ENCODE assay signal across 8 mouse cellular contexts in genomic region chr16:74055061-74055751, GRCm38 (mm10).
A peak's percentile ranks its signal among the peaks of the same experiment; 100 is the strongest.
DNase-seq lines count a peak whose midpoint lies in the region; ATAC-seq and TF ChIP-seq lines count a peak whose summit lies in the region.

No protein-coding gene starts in this region.

- no peak overlapping the region for H3K4me2 ChIP-seq in forebrain, embryonic 13.5 days
- 0 out of 2 replicates have a peak overlapping the region, but pooled peaks have one; percentile 5 for H3K4me2 ChIP-seq in limb, embryonic 14.5 days (replicated peaks; ENCODE audit: low read depth, low read length, severe bottlenecking)
- no peak overlapping the region for H3K4me2 ChIP-seq in stomach, embryonic 14.5 days (replicated peaks; ENCODE audit: low read depth, low read length)

- peak; percentile 90 for ATAC-seq in forebrain, embryonic 13.5 days
- ATAC-seq in limb, embryonic 14.5 days (ENCODE audit: low FRiP score, low read depth), result peak; percentile 87
- peak; percentile 28; the same call in 1 of the 2 replicates for ATAC-seq in stomach, embryonic 14.5 days (ENCODE audit: insufficient number of reproducible peaks, insufficient read depth, low FRiP score, low read depth)

- peak overlapping the region; percentile 63 for H3K27ac ChIP-seq in forebrain, embryonic 13.5 days
- H3K27ac ChIP-seq in forebrain, embryonic 10.5 days, result no peak overlapping the region
- H3K27ac ChIP-seq in limb, embryonic 14.5 days (replicated peaks; ENCODE audit: low read depth, low read length), result no peak overlapping the region
- no peak overlapping the region for H3K27ac ChIP-seq in stomach, embryonic 14.5 days (ENCODE audit: low read length)

- TF ChIP-seq POLR2A in limb, embryonic 14.5 days (IDR thresholded peaks at IDR 0.05; ENCODE audit: borderline replicate concordance, extremely low read depth, insufficient read depth, insufficient read length), result no peak

- DNase-seq in forebrain, embryonic 10.5 days (ENCODE audit: extremely low spot score, low spot score), result no peak
- DNase-seq in ovary, postnatal 14 days (ENCODE audit: low spot score), result peak; percentile 27
- no peak for DNase-seq in ovary, postnatal 10 days (ENCODE audit: low spot score)
- peak; percentile 21 to 43 for DNase-seq in heart, postnatal 14 days
- DNase-seq in limb, embryonic 14.5 days (ENCODE audit: low spot score), result peak; percentile 80
- no peak for DNase-seq in MN1 (ENCODE audit: low spot score)

- WGBS in forebrain, embryonic 13.5 days, result 53% methylated on average over 10 of the region's 10 CpGs
- 88% methylated on average over 10 of the region's 10 CpGs for WGBS in forebrain, embryonic 10.5 days
- WGBS in limb, embryonic 14.5 days, result 50% methylated on average over 10 of the region's 10 CpGs
- WGBS in stomach, embryonic 14.5 days, result 63% methylated on average over 10 of the region's 10 CpGs

- H3K27me3 ChIP-seq in forebrain, embryonic 13.5 days, result no peaks in the 10 kb centered on the region
- H3K27me3 ChIP-seq in forebrain, embryonic 10.5 days (ENCODE audit: poor library complexity, severe bottlenecking), result no peaks in the 10 kb centered on the region
- no peaks in the 10 kb centered on the region for H3K27me3 ChIP-seq in limb, embryonic 14.5 days (ENCODE audit: control insufficient read depth, insufficient read depth, low read length)
- H3K27me3 ChIP-seq in stomach, embryonic 14.5 days (ENCODE audit: control insufficient read depth, insufficient read depth, low read length), result no peaks in the 10 kb centered on the region

- H3K9me3 ChIP-seq in forebrain, embryonic 13.5 days (replicated peaks), result no peaks in the 10 kb centered on the region
- H3K9me3 ChIP-seq in forebrain, embryonic 10.5 days, result peaks cover 7% of the 10 kb centered on the region; the same call in 1 of the 2 replicates
- no peaks in the 10 kb centered on the region for H3K9me3 ChIP-seq in limb, embryonic 14.5 days (ENCODE audit: control insufficient read depth, low read length)
- H3K9me3 ChIP-seq in stomach, embryonic 14.5 days (ENCODE audit: control insufficient read depth, low read depth, low read length), result no peaks in the 10 kb centered on the region

- no peak overlapping the region for H3K4me3 ChIP-seq in forebrain, embryonic 13.5 days
- no peak overlapping the region for H3K4me3 ChIP-seq in forebrain, embryonic 10.5 days
- H3K4me3 ChIP-seq in limb, embryonic 14.5 days (replicated peaks; ENCODE audit: low read length), result no peak overlapping the region
- H3K4me3 ChIP-seq in stomach, embryonic 14.5 days (ENCODE audit: low read depth, low read length), result no peak overlapping the region

- H3K9ac ChIP-seq in forebrain, embryonic 13.5 days, result no peak overlapping the region
- no peak overlapping the region for H3K9ac ChIP-seq in limb, embryonic 14.5 days (ENCODE audit: low read depth, low read length, severe bottlenecking)
- H3K9ac ChIP-seq in stomach, embryonic 14.5 days (replicated peaks; ENCODE audit: low read depth, low read length), result no peak overlapping the region

- intact Hi-C loops in heart, postnatal 14 days (cut with DNase I), result no loop called here

- H3K36me3 ChIP-seq in forebrain, embryonic 13.5 days (ENCODE audit: poor library complexity, severe bottlenecking), result no peaks in the 10 kb centered on the region
- no peaks in the 10 kb centered on the region for H3K36me3 ChIP-seq in forebrain, embryonic 10.5 days (replicated peaks)
- H3K36me3 ChIP-seq in limb, embryonic 14.5 days (ENCODE audit: control insufficient read depth, insufficient read depth, low read length), result no peaks in the 10 kb centered on the region
- H3K36me3 ChIP-seq in stomach, embryonic 14.5 days (ENCODE audit: control insufficient read depth, insufficient read depth, low read length), result no peaks in the 10 kb centered on the region

- H3K4me1 ChIP-seq in forebrain, embryonic 13.5 days, result peaks cover 23% of the 10 kb centered on the region
- no peaks in the 10 kb centered on the region for H3K4me1 ChIP-seq in forebrain, embryonic 10.5 days
- peaks cover 12% of the 10 kb centered on the region for H3K4me1 ChIP-seq in limb, embryonic 14.5 days (ENCODE audit: control insufficient read depth, insufficient read depth, low read length)
- H3K4me1 ChIP-seq in stomach, embryonic 14.5 days (ENCODE audit: control insufficient read depth, insufficient read depth, low read length), result no peaks in the 10 kb centered on the region

Comparison
In these comparisons a context has a peak if more than half of its experiments do, and no peak if none do; other contexts are left out.
1. DNase-seq: peak in ovary, postnatal 14 days (single experiment), heart, postnatal 14 days (2 of 2) and limb, embryonic 14.5 days (single experiment); none in forebrain, embryonic 10.5 days (single experiment), ovary, postnatal 10 days (single experiment) and MN1 (single experiment).
2. ATAC-seq: peak in every context shown above with its lines; median percentile 90 in forebrain, embryonic 13.5 days; 87 in limb, embryonic 14.5 days; 28 in stomach, embryonic 14.5 days.